Mouse (Mus musculus): ENCODE measurements around the gene Thrsp. TPM values are rescaled to one million over a fixed set of nuclear protein-coding genes. Genes with fewer than 3 reads are reported as not detected.

Thrsp gene
- polyA plus RNA-seq, 1 experiment from 2014 or later, result 5.3 TPM

Other genes starting within 250 kb of the Thrsp start
- 3.9 and 4.4 TPM in 2 replicates for gene Usp35, start 85.7 kb downstream of the Thrsp start, polyA plus RNA-seq (2015; fragmentation: Nextera tagmentation; extraction: Ambion mirVana)
- gene Kctd21, start 85.4 kb downstream of the Thrsp start, polyA plus RNA-seq (2015; fragmentation: Nextera tagmentation; extraction: Ambion mirVana), result 7.5 and 7.8 TPM in 2 replicates
- gene Alg8, start 46.1 kb downstream of the Thrsp start, polyA plus RNA-seq (2015; fragmentation: Nextera tagmentation; extraction: Ambion mirVana), result 18.6 and 19.1 TPM in 2 replicates
- gene Ndufc2, start 17.7 kb downstream of the Thrsp start, polyA plus RNA-seq (2015; fragmentation: Nextera tagmentation; extraction: Ambion mirVana), result 398 and 425 TPM in 2 replicates
- gene Kctd14, start 33.6 kb upstream of the Thrsp start, polyA plus RNA-seq (2015; fragmentation: Nextera tagmentation; extraction: Ambion mirVana), result 1.9 and 2.2 TPM in 2 replicates
- gene Ints4, start 63.2 kb upstream of the Thrsp start, polyA plus RNA-seq (2015; fragmentation: Nextera tagmentation; extraction: Ambion mirVana), result 47.6 and 55.5 TPM in 2 replicates
- 50.4 and 50.9 TPM in 2 replicates for gene Aamdc, start 161.8 kb upstream of the Thrsp start, polyA plus RNA-seq (2015; fragmentation: Nextera tagmentation; extraction: Ambion mirVana)
- gene Rsf1, start 162.2 kb upstream of the Thrsp start, polyA plus RNA-seq (2015; fragmentation: Nextera tagmentation; extraction: Ambion mirVana), result 34.7 and 36.3 TPM in 2 replicates

Data from forebrain, embryonic 16.5 days (tissue).